Mouse (Mus musculus) lung, embryonic 14.5 days (tissue): Measurements from ENCODE around the gene Tes3-ps. TPM values are rescaled to one million over a fixed set of nuclear protein-coding genes. Genes with fewer than 3 reads are reported as not detected.

Experiments used
- ATAC-seq: fragments of 200-750 bp; cut with Nextera tagmentation; 2 replicates; pipeline ENCODE4 v1.8.0; 2017; ENCODE audit warnings: mild to moderate bottlenecking, moderate TSS enrichment, moderate library complexity; ENCODE audit not compliant: insufficient read depth
- DNase-seq: peaks from one replicate; pipeline ENCODE4 v3.0.0-alpha.2; 2015
- H3K27ac ChIP-seq: fragments of 300-500 bp; sonication (generic); 2 replicates; pipeline ENCODE4 v1.5.1; 2014; ENCODE audit warnings: low read depth, mild to moderate bottlenecking, moderate library complexity
- H3K27me3 ChIP-seq: fragments of 300-500 bp; sonication (generic); 2 replicates; pipeline ENCODE4 v1.6.1; 2014; ENCODE audit warnings: low read length, control low read depth; ENCODE audit not compliant: insufficient read depth
- H3K36me3 ChIP-seq: fragments of 300-500 bp; sonication (generic); 2 replicates; pipeline ENCODE4 v1.6.1; 2014; ENCODE audit warnings: control low read depth; ENCODE audit not compliant: insufficient read depth
- H3K4me1 ChIP-seq: fragments of 300-500 bp; sonication (generic); 2 replicates; pipeline ENCODE4 v1.6.1; 2014; ENCODE audit warnings: antibody characterized with exemption, control low read depth; ENCODE audit not compliant: insufficient read depth
- H3K4me2 ChIP-seq: fragments of 300-500 bp; sonication (generic); 2 replicates; pipeline ENCODE4 v1.6.1; 2014; ENCODE audit warnings: mild to moderate bottlenecking
- H3K4me3 ChIP-seq: fragments of 300-500 bp; sonication (generic); 2 replicates; pipeline ENCODE4 v1.5.1; 2014; ENCODE audit warnings: low read depth, low read length
- H3K9ac ChIP-seq: fragments of 300-500 bp; sonication (generic); 2 replicates; pipeline ENCODE4 v1.6.1; 2014
- H3K9me3 ChIP-seq: fragments of 300-500 bp; sonication (generic); 2 replicates; pipeline ENCODE4 v1.6.1; 2016; ENCODE audit warnings: low read depth, low read length, control low read depth
- CTCF ChIP-seq: IDR thresholded peaks from 2 replicates; pipeline ENCODE4 v1.5.1; 2016; ENCODE audit warnings: antibody characterized with exemption, low read depth
- WGBS: fragments of 180-500 bp; shearing (Covaris S2); extraction: QIAGEN DNeasy Blood & Tissue Kit; methylation state at CpG from one replicate; pipeline ENCODE4 v1.1.7; 2014; 5-methylcytosine and 5-hydroxymethylcytosine counted together
- polyA plus RNA-seq: library from polyadenylated mRNA; unstranded; fragments of >200 nt; fragmentation: Nextera tagmentation; extraction: Ambion mirVana; gene quantifications from 2 replicates; pipeline ENCODE4 v1.2.1, GENCODE M21; 2014

The Tes3-ps gene
- polyA plus RNA-seq, 1 experiment from 2014 or later: 1.4 TPM

DNA sequence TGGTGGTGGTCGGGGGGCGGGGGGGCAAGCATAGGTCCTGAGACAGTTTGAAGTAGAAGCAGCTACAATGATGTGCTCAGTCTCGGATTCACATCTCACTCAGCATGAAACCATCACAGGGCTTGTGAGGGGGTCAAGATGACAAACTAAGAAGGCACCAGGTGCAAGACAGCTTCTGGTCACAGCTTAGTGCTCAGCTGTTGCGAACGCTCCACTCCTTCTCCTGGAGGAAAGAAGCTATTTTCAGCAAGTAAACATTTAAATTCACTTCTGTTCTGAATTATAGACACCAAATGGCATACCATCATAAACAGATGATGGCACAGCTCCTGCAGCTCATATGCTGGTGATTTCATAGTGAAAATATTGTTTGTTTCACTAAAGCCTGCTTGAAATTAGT, 7.7 kb upstream of the Tes3-ps start:
- H3K4me1 ChIP-seq: peaks cover 9% of the 10 kb centered on the region; the same call in 1 of the 2 replicates
- H3K36me3 ChIP-seq: no peaks in the 10 kb centered on the region
- TF ChIP-seq CTCF: no peak
- H3K4me3 ChIP-seq: no peak overlapping the region
- H3K27ac ChIP-seq: no peak overlapping the region
- DNase-seq: no peak
- H3K4me2 ChIP-seq: no peak overlapping the region
- no peak overlapping the region for H3K9ac ChIP-seq
- H3K27me3 ChIP-seq: no peaks in the 10 kb centered on the region
- ATAC-seq: peak; percentile 49; the same call in 1 of the 2 replicates
- no peaks in the 10 kb centered on the region for H3K9me3 ChIP-seq
- WGBS: 55% methylated on average over 5 of the region's 5 CpGs

DNA sequence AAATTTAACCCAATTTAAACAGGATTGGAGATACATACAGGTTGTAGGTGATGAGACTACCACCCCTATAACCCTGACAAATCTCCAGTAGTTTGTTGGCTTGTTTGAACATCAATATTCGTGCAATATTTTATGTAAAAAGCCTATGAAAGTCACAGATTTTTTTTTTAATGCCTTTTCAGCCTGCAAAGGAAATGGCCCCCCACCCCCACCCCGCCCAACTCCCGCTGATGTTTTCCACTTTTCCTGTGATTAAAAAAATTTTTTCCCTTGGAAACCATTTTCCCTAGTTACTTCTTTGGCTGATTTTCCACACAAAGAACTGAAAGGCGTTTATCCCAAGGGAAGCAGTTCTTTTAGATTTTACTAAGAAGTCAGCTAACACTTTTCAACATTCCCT, 11.4 kb downstream of the Tes3-ps start, which contains the start of gene Ecm2:
Gene Ecm2, plus strand, starts transcription at position 301 of the 400 bp plus-strand sequence.
- H3K4me3 ChIP-seq: no peak within 1 kb of the TSS
- ATAC-seq: no peak

DNA sequence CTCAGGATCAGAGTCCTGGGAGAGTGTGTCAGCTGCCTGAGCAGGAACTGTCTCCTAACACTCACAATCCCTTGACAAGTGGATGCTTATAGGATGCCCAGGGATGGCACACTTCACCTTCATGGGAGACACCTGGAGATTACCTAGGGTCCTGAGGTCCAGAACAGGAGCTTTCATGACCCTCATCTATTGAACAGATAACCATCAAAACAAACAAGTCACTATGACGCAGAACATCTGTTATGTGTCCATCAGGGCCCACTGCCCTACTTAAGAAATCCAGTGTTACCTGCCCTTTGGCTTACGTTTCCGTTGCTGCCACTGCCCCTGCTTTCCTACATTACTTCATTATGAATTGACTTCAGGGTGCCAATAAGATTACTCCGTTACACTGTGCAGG, 12.7 kb downstream of the Tes3-ps start:
- ATAC-seq (no peak), DNase-seq (no peak)
- no peaks in the 10 kb centered on the region for H3K9me3 ChIP-seq
- no peak overlapping the region for H3K4me3 ChIP-seq
- no peak for TF ChIP-seq CTCF
- no peak overlapping the region for H3K9ac ChIP-seq
- WGBS: 73% methylated on average over 4 of the region's 4 CpGs
- H3K27me3 ChIP-seq: no peaks in the 10 kb centered on the region
- 0 out of 2 replicates have a peak overlapping the region, but pooled peaks have one; percentile 12 for H3K4me2 ChIP-seq
- no peaks in the 10 kb centered on the region for H3K4me1 ChIP-seq
- H3K36me3 ChIP-seq: no peaks in the 10 kb centered on the region
- no peak overlapping the region for H3K27ac ChIP-seq

More for the DNA sequence above, 11.4 kb downstream of the Tes3-ps start, which contains the start of gene Ecm2:
- no peaks in the 10 kb centered on the region for H3K36me3 ChIP-seq
- 55% methylated on average over 4 of the region's 4 CpGs for WGBS
- no peaks in the 10 kb centered on the region for H3K4me1 ChIP-seq
- no peak for TF ChIP-seq CTCF
- H3K27me3 ChIP-seq: no peaks in the 10 kb centered on the region
- H3K9ac ChIP-seq: no peak within 1 kb of the TSS
- peak within 1 kb of the TSS; percentile 33; the same call in 1 of the 2 replicates for H3K4me2 ChIP-seq
- no peaks in the 10 kb centered on the region for H3K9me3 ChIP-seq
- peak; percentile 17 for DNase-seq
- no peak within 1 kb of the TSS for H3K27ac ChIP-seq

DNA sequence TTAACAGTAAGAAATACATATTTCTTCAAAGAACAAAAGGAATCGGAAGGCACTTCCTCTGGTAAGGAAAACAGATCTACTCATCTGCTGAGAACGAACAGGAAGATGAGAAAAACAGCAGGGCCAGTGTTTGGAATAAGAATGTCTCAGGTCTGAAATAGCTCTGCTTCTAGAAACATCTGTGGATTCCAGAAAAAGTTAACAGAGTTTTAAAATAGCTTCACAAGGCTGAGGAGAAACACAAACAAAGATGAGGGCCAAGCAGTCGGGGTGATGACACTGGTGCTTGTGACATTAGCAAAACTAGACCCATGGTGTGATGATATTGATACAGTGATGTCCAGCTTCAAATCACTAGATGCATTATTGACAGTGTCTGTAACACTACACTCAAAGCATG, 14.1 kb downstream of the Tes3-ps start:
- H3K27me3 ChIP-seq: no peaks in the 10 kb centered on the region
- TF ChIP-seq CTCF: no peak
- DNase-seq: no peak
- 0 out of 2 replicates have a peak overlapping the region, but pooled peaks have one; percentile 6 for H3K27ac ChIP-seq
- no peaks in the 10 kb centered on the region for H3K36me3 ChIP-seq
- H3K4me1 ChIP-seq: no peaks in the 10 kb centered on the region
- H3K9ac ChIP-seq: no peak overlapping the region
- no peak for ATAC-seq
- no peak overlapping the region for H3K4me2 ChIP-seq
- H3K9me3 ChIP-seq: no peaks in the 10 kb centered on the region
- WGBS: 44% methylated on average over 3 of the region's 3 CpGs
- H3K4me3 ChIP-seq: no peak overlapping the region

DNA sequence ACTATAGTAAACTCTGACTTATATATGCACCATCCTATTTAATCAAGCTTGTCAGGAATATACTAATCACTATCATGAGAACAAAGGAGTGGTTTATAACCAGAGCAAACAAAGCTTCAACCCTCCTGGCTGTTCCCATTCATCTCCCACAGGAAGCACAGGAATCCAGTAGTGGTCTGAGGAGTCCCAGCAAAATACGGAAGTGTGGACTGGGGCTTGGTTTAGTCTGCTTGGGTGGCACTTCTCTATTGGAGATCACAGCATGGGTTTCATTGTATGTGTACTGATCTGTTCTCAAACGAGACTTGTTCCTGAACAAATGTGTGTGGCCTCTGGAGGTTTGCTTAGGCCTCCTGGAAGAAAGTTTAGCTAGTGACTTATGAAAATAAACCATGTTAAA, 25.6 kb downstream of the Tes3-ps start:
- TF ChIP-seq CTCF: no peak
- H3K27me3 ChIP-seq: no peaks in the 10 kb centered on the region
- H3K27ac ChIP-seq: no peak overlapping the region
- ATAC-seq: no peak
- peak; percentile 27 for DNase-seq
- H3K4me2 ChIP-seq: no peak overlapping the region
- H3K4me3 ChIP-seq: no peak overlapping the region
- WGBS: 19% methylated on average over 2 of the region's 2 CpGs
- H3K9ac ChIP-seq: no peak overlapping the region
- no peaks in the 10 kb centered on the region for H3K4me1 ChIP-seq
- H3K9me3 ChIP-seq: no peaks in the 10 kb centered on the region
- H3K36me3 ChIP-seq: no peaks in the 10 kb centered on the region

DNA sequence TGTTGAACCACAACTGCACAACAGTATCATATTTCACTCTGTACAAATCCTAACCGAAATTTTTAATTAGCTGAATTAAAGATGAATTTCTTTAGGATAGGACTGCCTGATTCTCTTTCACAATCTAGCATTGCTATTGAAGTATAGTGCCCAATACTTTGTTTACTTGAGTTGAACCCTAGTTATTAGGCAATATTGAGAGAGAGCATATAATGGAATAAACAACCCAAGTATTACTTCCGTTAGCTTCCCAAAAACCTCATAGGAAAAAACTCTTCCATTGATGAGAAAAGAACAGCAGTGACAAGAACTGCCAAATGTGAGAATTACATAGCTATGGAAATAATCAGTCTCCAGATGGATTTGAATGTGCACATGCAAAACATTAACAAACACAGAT, 33.1 kb downstream of the Tes3-ps start:
- Histone ChIP-seq H3K4me2 (no peak overlapping the region), H3K27ac (no peak overlapping the region), H3K4me1 (no peaks in the 10 kb centered on the region), H3K36me3 (no peaks in the 10 kb centered on the region), H3K9me3 (no peaks in the 10 kb centered on the region), H3K27me3 (no peaks in the 10 kb centered on the region), H3K9ac (no peak overlapping the region), H3K4me3 (no peak overlapping the region)
- 69% methylated on average over 2 of the region's 2 CpGs for WGBS
- TF ChIP-seq CTCF: no peak
- no peak for ATAC-seq
- no peak for DNase-seq

DNA sequence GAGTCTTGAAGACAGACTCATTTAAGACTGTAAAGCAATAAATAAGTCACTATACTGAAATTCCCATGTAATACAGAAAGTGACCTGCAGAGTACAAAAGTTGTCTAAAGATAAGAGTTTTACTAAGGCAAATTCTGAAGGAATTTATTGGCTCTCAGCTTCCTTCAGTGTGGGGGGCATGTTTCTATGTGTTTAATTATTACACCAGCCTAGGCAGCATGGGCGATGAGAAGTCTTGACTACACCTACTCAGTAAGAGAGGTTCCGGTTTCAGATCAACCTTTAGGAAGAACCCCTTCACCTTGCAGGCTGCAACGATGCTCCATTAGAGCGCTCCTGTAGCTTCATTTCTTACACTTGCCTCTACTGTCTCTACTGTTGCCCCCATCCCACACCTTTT, 37.5 kb downstream of the Tes3-ps start:
- WGBS: 91% methylated on average over 4 of the region's 4 CpGs
- no peaks in the 10 kb centered on the region for H3K27me3 ChIP-seq
- no peaks in the 10 kb centered on the region for H3K9me3 ChIP-seq
- no peaks in the 10 kb centered on the region for H3K4me1 ChIP-seq
- no peak for TF ChIP-seq CTCF
- no peak for DNase-seq
- no peaks in the 10 kb centered on the region for H3K36me3 ChIP-seq
- H3K9ac ChIP-seq: no peak overlapping the region
- H3K4me3 ChIP-seq: no peak overlapping the region
- no peak overlapping the region for H3K27ac ChIP-seq
- H3K4me2 ChIP-seq: no peak overlapping the region
- no peak for ATAC-seq

DNA sequence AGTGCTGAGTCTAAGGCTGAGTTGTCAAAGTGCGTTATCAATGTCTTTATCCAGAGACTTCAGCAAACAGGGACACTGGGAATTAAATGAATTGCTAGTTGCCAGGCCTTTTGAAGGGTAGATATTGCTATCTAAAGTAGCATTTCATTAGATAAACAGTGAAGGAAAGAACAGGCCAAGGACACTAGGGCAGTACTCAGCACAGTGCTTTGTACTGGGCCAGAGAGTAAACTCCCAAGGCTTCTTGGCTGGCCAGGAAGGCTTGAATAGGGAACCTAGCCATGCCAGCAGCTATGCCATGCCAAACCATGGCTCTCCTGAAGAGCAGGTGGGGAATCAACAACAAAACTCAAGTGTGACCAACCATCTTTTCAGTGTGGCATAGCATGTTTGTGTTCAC, 43.8 kb downstream of the Tes3-ps start:
- no peaks in the 10 kb centered on the region for H3K9me3 ChIP-seq
- H3K36me3 ChIP-seq: no peaks in the 10 kb centered on the region
- no peak overlapping the region for H3K4me2 ChIP-seq
- 97% methylated on average over 1 of the region's 1 CpGs for WGBS
- no peak overlapping the region for H3K9ac ChIP-seq
- H3K4me1 ChIP-seq: no peaks in the 10 kb centered on the region
- H3K27me3 ChIP-seq: no peaks in the 10 kb centered on the region
- ATAC-seq: no peak
- no peak for TF ChIP-seq CTCF
- no peak for DNase-seq
- H3K27ac ChIP-seq: no peak overlapping the region
- H3K4me3 ChIP-seq: no peak overlapping the region
